Mouse (Mus musculus): Measurements from ENCODE around the gene Tet2.

DNA sequence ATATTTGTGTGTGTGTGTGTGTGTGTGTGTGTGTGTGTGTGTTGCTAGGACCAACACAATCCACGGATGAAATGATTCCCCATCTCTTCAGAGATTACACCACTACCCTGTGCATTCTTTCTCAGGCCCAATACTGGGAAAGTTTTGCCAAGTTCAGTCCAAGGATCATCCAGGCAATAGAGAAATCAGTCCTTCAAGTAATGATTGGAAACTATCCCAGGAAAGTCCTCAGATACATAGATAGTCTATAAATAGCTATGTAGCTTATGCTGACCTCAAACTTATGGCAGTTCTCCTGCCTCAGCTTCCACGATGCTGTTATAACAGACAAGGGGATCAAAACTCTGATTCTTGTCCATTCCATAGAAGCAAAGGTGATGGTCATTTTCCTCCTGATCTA, 13.8 kb downstream of the Tet2 start:
- TF ChIP-seq EP300 (IDR thresholded peaks at IDR 0.05; ENCODE audit: low read depth) = no peak
- no peak for TF ChIP-seq CTCF (IDR thresholded peaks at IDR 0.05; ENCODE audit: low read depth)

Measured in liver, embryonic 14.5 days (tissue).